Mouse (Mus musculus) ovary, postnatal 14 days (tissue): ENCODE data around the gene Gm6583.

Experiments
- DNase-seq: peaks from one replicate; pipeline ENCODE4 v3.0.0; 2022; ENCODE audit warnings: low spot score

Gm6583 gene

DNA sequence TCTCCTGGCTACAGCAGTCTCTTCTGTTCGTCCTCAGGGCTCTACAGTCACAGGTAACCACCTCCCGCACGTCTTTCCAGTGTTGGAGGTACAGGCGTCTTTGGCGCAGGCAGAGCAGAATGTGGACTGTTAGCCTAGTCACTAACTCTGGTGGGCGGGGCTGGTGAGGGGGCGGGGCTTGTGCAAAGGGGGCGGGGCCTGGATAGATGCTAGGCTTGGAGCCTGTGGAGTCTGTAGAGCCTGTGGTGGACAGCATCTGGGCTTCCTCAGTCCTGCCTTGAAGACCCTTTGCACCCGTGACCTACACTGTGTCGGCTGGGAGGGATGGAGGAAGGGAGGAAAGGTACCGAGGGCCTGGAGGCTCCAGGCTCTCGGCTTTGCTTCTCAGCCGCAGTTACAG is at the start of gene Gm6583:
Gene Gm6583 (minus strand): TSS at position 124 of the 400 bp plus-strand sequence.
- no peak for DNase-seq

DNA sequence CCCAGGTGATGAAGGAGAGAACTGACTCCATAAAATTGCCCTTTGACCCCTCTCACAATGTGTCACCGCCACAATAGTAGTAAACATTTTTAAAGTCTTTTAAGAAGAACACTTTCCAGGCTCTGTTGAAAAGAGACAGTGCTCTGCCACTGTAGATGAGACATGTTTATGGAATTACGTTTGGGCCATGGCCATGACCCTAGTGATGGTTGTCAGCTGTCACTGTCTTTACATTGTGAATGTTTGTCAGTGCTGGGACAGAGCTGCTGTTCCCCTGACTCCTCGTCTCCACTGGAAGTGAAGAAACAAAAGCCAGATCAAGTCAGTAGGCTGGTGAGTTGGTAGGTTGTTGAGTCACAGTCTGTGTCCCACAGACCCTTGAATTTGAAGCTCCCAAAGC is 46.6 kb upstream of the Gm6583 start:
- DNase-seq, result no peak

DNA sequence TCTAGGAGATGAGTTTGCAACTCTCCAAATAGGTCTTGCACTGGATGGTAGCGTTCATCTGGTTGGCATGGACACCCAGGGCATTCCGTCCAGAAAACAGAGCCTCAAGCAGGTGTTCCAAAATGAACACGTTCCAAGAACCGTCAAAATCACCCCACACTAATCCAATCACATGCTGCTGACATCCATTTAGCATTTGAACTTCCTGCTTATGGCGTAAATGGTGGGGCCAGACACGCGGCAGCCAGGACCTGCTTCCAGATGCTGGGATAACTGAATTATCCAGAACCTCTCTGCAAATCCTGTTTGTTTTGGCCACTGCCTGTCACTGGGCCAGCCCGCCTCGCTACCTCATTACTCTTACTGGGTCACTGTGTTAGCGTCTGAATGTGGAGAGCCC is 43.5 kb upstream of the Gm6583 start:
- DNase-seq, result no peak

DNA sequence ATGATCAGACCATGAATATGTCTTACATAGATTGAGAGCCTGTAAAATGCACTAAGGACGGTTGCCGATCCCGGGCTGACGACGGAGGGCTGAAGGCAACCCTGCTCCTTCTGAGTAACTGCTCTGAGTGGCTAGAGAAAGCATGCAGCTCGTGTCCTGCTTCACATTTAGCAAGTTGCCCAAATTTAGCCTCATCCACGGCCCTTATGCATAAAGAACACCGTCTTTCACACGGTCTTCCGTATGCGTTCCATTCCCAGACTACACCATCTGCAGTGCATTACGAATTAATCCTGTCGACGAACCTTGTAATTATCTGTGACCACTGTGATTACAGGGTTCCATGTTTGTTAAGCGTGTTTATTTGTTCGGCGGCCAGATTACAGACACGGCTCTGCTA is 40.2 kb upstream of the Gm6583 start:
- no peak for DNase-seq

DNA sequence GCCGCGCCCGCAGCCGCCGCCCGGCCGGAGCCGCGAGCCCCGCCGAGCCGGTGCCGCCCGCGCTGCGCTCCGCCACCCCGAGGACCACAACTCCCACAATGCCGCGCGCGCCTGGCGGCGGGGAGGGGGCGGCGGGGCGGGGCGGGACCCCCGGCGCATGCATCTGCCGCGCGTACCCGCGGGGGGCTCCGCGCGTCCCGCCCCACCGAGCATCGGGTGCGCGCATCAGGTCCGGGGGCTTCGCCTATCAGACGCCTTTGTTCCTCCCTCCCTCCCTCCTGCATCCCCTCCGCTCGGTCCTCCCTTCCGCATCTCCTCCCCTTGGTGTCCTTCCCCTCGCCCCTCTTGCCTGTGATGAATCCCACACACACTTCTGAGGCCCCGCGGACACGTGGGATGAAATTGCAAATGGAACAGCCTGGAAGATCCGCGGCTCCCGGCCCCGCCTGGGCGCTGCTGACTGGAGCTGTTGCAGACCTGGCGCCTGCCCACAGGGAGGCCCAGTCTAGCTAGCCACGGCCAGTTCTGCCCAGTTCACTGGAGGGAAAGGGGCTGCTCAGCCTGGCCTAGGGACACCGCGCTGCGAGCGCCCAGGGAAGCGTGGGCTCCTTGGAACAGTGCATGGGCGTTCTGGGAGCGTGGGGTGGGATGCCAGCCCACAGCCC is 39.1 kb upstream of the Gm6583 start, which contains the start of gene Asphd2:
Gene Asphd2 (minus strand): TSS at position 88 of the 665 bp plus-strand sequence.
- DNase-seq, result peak; percentile 29

DNA sequence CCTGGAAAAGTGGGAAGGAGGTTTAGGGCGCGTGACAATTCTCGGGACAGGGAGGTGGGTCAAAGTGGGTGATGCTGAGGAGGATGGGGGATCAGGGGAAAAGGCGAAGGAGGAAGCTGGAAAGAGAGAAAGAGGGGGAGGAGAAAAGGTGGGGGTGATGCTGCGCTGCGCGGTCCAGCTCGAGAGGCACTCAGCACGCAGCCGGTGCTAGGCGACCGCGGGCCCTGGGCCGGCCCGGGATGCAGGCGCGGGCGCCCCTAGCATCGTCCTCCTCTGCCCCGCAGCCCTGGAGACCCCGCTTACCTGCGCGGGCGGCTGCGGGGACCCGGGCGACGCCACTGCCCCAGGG is 38.6 kb upstream of the Gm6583 start:
- DNase-seq, result no peak

DNA sequence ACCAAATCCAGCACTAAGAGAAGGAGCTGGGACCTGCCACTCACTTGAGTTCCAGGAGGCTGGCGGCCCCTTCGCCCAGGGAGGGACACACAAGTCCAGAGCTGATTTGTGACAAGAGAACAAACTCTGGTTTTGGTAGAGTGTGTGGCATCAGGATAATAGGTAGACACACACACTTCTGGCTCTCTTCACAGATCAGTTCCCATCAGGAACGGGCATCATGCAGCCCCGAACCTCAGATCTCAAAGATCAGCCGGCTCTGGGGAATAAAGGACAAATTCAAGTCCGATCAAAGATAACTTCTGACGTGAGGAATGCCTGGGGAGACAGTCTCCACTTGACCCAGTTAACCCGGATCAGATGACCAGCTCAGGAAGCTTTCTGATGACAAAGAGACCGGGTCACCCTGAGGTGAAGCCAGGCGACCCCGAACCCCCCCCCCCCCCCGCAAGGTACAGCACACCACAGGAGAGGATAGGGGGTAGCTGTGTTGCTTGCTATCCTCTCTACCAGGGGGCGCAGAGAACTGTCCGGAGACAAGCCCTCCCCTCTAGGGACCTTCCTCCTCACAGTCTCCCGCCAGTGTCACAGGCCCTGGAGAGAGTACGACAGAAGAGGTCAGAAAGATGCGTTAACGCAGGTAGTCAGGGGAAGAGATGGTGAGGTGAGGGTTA is 38.0 kb upstream of the Gm6583 start:
- no peak for DNase-seq

DNA sequence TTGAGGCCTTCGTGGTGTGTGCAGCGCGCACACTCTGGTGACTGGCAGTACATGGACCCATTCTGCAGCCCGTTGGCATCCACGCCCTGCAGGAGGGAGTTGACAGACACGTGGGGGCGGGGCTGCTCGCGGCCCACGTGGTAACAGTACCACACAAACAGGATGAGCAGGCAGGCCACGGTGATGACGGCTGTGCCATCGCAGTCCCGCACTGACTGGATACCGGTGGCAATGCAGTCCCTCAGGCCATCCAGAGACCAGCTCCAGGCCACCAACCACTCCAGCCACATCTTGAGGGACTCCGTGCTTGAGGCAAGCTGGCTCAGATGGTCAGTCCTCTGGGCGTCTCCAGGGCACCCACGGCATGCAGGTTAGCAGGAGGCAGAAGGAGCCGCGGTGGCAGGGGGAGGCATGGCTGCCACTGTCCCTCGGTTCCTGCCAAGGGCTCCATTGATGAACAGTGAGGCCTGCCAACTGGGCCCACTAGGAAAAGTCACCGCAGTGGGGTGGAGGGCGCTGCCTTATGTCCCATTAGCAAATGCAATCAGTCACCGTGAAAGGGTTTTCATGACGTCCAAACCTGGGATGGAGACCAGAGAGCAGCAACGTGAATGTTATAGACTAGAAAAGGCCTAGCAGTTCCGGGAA is 36.0 kb upstream of the Gm6583 start:
- DNase-seq, result no peak

DNA sequence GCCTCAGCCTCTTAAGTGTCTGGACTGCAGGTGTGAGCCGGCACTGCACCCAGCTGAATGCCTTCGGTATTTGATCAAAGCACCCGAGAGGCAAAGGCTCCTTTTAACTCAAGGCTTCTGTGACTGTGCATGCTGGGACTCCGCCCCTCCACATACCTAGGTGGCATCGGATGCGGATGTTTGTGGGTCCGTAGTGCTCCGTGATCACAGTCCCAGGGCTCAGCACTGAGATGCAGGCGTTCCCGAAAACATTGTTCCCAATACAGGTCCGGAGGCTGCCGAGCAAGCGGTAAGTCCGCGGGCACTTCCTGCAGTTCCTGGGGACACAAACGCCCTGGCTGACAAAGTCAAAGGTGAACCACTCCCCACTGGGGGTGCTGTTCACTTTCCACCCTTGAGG is 35.2 kb upstream of the Gm6583 start:
- no peak for DNase-seq

DNA sequence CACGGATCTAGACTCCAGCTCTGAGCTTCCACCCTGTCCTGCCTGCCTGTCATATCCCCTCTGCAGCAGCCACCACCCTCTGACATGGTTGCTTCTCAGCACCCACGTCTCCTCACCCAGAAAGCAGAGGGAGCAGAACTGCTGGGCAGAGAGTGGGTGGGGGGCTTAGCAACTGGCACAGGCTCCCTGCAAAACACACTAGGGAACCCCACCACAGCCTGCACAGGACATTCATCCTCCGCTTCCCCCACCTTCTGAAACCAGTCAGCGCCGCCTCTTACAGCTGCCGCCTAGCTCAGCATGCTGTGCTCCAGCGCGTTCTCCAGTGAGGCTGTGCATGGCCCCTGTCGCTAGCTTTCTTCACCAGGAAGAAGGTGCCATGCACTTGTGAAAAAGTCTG is 33.5 kb upstream of the Gm6583 start:
- DNase-seq, result no peak

DNA sequence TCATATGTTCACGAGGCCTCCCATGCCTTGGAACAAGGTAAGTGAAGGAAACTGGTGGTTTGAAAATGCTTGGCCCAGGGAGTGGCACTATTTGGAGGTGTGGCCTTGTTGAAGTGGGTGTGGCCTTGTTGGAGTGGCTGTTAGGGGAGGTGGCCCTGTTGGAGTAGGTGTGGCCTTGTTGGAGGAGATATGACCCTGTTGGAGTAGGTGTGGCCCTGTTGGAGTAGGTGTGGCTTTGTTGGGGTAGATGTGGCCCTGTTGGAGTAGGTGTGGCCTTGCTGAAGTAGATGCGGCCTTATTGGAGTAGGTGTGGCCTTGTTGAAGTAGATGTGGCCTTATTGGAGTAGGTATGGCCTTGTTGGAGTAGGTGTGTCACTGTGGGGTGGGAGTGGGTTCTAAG is 30.1 kb upstream of the Gm6583 start:
- no peak for DNase-seq

DNA sequence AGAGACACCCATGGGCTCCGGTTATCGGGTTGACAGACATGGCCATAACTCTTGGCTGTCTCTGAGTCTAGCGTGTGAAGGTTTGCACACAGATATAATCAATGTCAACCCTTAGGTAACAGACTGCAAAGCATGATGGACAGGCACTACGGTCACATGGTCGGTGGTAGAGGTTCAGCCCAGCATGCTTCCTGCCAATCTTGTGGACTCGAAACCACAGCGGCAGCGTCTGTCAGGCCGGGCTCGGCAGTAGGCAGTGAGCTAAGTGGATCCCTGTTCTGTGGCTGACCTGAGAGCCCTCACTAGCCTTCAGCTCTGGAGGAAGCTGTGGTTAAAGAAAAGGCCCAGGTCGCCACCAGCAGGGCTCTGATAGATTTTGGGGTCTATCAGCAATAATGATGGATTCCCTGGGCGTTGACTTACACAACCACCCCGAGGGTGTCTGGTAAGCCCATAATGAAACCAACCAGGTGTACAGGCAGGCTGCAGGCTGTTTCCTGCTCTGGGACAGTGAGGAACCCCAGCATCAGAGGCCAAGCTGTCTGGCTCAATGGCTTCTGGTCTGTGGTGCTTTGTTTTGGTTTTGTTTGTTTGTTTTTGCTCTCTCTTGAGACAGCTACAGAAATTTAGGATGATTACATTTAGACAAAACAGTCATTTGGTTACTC is 29.1 kb upstream of the Gm6583 start:
- no peak for DNase-seq

DNA sequence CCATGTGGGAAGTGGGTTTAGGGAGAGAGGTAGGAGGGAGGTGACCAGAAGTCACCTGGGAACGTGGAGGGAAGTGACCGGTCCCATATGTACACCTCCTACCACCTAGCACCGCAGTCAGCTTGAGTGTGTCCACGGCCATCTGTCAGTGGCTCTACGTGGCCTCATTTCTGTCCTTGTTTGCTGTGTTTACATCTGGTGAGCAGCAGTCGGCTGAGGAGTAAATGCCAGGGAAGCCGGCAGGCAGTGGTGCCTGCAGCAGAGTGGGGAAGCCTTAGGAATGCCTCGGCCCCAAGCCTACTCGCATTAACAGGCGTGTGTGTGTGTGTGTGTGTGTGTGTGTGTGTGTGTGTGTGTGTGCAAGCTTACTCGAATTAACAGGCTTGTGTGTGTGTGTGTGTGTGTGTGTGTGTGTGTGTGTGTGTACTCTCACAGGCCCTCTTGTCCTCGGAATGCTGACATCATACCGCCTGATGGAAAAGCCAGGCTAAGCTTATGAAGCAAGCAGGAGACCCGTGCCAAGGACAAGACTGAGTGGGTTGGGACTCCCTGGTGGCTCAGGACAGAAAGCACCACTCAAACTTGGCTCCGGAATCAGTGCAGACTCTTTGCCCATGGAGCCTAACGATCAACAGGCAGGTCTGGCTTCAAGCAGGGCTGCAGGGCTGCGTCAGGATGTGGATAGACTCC is 27.0 kb upstream of the Gm6583 start:
- DNase-seq, result no peak

DNA sequence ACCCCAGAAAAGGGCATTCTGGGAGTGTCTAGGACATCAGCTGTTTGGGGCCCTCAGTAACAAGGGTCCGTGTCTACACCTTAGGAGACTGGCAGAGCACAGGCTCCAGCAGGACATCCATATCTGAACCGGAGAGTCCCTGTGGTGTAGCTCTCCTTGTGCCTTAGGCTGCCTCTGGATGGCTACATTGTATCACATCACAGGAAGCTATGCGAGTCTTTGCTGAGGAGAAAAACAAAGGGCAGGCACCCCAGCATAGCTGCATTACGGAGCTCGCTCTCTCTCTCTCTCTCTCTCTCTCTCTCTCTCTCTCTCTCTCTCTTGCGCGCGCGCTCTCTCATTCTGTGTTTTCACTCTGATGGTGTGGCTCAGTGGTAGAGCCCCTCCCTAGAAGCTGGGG is 26.2 kb upstream of the Gm6583 start:
- DNase-seq, result no peak

DNA sequence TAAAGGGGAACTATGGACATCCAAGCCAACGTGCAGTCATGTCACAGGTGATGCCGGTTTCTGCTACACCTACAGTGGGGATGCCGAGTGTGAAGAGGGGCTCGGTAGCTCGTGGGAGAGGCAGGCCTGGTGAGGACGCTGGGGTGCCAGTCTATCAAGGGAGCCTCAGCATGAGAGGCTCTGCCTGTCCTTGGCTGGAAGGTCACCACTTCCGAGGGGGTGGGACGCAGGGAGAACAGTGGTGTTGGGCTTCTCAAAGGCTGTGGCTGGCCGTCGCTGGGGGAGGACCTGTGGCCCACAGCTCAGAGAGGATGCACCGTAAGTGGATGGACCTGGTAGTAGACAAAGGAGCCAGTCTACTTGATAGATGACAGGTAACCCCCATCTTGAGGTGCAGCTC is 25.3 kb upstream of the Gm6583 start:
- DNase-seq, result no peak

DNA sequence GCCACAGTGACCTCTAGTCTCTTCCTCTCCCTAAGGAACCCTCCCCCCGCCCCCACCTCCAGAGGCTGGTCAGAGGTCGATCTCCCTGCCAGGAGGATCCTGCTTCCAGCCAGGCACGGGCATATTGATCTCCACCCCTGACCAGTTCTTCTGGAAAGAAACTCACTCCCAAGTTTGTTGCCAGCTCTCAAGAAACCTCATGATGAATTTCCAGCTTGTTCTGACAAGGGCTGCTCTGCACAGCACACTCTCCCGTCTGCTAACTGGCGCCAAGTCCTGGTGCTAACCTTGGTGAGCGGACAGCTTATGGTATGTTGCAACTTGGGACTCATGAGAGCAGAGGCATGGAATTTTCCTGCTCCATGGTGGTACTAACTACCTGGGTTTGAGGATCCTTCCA is 22.9 kb upstream of the Gm6583 start:
- no peak for DNase-seq

DNA sequence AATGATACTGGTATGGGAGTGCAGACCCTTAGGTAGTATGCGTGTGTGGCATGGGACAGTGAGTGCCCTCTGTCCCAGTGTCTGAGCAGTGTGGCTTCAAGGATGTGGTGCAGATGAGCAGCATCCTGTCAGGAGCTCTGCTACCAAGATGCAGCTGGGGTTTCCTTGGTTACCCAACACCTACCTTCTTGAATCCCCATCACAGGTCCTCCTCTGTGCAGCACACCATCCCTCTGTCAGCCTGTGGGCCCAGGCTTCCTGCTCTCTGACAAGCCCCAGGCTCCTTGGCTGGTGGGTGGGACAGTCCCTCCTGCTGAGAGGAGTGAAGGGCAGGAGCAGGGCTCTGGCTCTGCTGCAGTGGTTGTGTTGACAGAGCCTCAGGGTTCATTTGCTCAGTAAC is 21.5 kb upstream of the Gm6583 start:
- no peak for DNase-seq

DNA sequence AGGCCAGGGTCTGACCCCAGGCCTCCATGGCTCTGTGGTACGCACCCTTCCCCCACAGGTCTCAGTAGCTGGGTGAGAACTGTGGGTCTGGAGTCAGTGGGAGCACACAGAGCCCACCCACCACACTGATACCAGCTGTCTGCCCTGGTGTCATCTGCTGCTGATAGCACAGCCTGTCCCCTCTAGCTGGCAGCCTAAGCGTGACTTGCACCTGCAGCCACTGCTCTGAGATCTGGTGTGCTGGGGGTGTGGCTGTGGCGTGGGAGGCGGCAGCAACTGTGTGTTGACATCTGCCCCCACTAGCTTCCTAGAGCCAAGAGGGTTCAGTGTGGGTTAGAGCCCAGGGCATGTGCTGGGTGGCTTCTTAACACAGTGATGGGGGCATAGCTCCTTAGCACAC is 20.3 kb upstream of the Gm6583 start:
- DNase-seq, result no peak

DNA sequence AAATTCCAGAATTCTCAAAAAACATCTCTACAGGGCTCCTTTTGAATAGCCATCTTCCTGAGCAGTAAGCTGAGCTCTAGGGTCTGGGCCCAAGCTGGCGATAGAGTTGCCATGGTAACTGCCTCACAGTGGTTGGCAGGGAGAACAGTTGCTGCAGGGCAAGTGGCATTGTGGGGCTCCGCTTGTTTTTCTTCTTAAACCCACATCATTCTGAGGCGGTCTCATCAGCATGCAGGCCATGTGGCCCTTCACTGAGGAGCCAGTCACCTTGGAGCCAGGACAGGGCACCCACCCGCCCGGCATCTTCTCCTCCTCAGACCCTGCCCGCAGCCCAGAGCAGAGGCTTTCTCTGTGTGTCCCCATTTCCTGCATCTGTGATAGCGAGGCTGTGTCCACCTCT is 16.1 kb upstream of the Gm6583 start:
- no peak for DNase-seq

DNA sequence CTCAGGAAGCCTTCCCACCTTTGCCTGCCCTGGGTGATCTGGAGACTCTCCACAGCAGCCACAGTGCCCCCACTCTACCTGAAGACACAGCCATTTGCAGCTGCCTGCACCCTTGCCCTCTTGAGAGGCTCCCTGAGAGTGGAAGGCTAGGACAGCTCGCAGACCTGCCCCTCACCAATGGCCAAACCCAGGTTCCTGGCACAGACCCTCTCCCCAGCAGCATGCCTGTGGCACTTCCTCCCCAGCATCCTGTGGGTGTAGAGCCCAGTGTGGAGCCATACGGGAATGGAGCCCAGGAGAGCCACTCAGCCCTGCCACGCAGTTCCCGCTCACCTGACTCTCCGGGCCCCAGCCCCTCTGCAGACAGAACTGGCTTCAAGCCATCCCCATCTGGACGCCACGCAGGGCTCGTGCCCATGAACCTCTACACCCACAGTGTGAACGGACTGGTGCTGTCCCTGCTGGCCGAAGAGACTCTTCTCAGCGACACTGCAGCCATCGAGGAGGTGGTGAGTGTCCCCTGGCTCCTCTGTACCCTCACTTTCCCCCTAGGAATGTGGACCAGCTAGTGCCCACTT is 14.5 kb upstream of the Gm6583 start:
- no peak for DNase-seq

DNA sequence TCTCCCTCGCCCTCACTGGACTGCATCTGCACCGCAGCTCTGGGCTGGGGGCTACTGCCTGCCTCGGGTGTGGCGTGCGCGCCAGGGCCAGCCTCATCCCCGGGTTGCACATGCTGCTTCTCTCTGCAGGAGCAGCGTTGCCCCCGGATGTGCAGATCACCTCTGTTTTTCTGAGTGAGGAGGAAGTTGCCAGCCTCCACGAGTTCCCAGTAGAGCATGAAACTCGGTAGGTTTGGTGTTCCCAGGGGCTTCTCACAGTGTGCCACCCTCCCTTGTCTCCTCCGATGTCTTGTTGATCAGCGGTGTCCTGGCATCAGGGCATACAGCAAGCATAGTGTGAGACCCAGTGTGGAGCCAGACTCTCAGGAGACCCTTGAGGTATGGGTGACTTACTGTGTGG is 13.5 kb upstream of the Gm6583 start:
- no peak for DNase-seq

DNA sequence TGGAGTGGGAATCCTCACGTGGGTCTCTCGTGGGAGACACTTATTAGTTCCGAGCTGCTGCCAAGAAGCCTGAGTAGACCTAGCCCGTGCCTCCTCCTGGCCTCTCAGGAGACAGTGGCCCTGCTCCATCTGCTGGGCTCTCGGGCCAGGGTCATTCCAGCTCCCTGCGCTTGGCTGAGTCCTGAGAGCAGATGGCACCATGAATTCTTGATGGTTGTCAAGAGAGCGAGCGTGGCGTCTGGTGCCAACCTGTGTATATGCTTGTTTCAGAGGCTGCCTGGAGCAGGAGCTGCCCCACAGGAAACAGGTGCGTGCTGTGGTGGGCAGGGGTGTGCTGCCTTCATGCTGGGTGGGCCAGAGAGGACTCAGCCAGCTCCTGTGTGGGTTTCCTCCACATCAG is 12.8 kb upstream of the Gm6583 start:
- no peak for DNase-seq
